22 mouse cellular contexts compared by ENCODE assay signal in the genomic region with DNA sequence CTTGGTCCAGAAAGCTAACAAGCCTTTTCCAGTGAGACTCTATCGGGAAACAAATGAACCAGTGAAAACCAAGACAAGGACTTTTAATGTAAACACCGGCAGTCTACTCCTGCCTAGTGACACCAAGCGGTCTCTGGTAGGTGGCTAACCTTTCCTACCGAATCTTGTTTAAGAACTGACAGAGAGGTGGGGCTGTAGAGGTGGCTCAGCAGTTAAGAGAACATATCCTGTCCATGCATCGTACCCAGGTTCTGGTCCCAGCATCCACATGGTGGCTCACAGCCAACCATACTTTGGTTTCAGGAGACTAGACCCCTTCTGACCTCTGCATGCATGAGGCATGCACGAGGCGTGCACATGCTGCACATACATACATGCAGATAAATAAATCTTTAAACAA. TPM values are rescaled to one million over a fixed set of nuclear protein-coding genes. Genes with fewer than 3 reads are reported as not detected.
"Had no signal": no experiment of that assay in that cellular context is flagged by ENCODE, and none has a peak within 500 bp of the region (broad histone marks: within the 10 kb centered on the region; RNA-seq: fewer than 3 reads in every experiment).

No protein-coding gene starts in this region.

- H3K9ac ChIP-seq: limb, embryonic 15.5 days; liver, embryonic 13.5 days; neural tube, embryonic 12.5 days had no signal

- H3K27ac ChIP-seq: kidney, postnatal 0 days; limb, embryonic 15.5 days; liver, embryonic 13.5 days; neural tube, embryonic 12.5 days; stomach, postnatal 0 days had no signal

- H3K27me3 ChIP-seq: limb, embryonic 15.5 days; liver, embryonic 13.5 days; neural tube, embryonic 12.5 days had no signal

- ATAC-seq: lung, postnatal 0 days had no signal

- DNase-seq: kidney, adult 11 months; kidney, adult 9 months; kidney, postnatal 36 days; layer of hippocampus, adult 9-11 months; layer of hippocampus, postnatal 36 days; liver, embryonic 13.5 days; lung, adult 18-20 months; lung, postnatal 36 days; midbrain, embryonic 14.5 days; right cerebral cortex, postnatal 4 days had no signal

- H3K4me3 ChIP-seq: limb, embryonic 15.5 days; liver, embryonic 13.5 days; neural tube, embryonic 12.5 days had no signal

- H3K4me1 ChIP-seq: limb, embryonic 15.5 days; neural tube, embryonic 12.5 days had no signal

- H3K9me3 ChIP-seq: limb, embryonic 15.5 days; liver, embryonic 13.5 days; neural tube, embryonic 12.5 days had no signal

- H3K4me2 ChIP-seq: limb, embryonic 15.5 days; liver, embryonic 13.5 days; neural tube, embryonic 12.5 days had no signal

RNA-seq across cellular contexts. Expression of gene 4930407I10Rik, which starts 31.7 kb away (rescaled TPM):
- total RNA-seq: layer of hippocampus, adult 18-20 months; layer of hippocampus, postnatal 36 days; left cerebral cortex, adult 8-10 months; left cerebral cortex, postnatal 25 days; megakaryocyte progenitor cell, adult 5-6 weeks; monocyte, adult 5-6 weeks; neutrophil, adult 5-6 weeks had no signal
- polyA plus RNA-seq: kidney, postnatal 0 days; limb, embryonic 11.5 days; limb, embryonic 15.5 days; liver, embryonic 13.5 days; lung, postnatal 0 days; stomach, postnatal 0 days had no signal

RNA-seq across cellular contexts. Expression of gene Mei1, which starts 42.5 kb away (rescaled TPM):
- total RNA-seq: megakaryocyte progenitor cell, adult 5-6 weeks; monocyte, adult 5-6 weeks; neutrophil, adult 5-6 weeks had no signal
- polyA plus RNA-seq: liver, embryonic 13.5 days; lung, postnatal 0 days had no signal
